13 mouse cellular contexts compared by ENCODE assay signal in the genomic region with DNA sequence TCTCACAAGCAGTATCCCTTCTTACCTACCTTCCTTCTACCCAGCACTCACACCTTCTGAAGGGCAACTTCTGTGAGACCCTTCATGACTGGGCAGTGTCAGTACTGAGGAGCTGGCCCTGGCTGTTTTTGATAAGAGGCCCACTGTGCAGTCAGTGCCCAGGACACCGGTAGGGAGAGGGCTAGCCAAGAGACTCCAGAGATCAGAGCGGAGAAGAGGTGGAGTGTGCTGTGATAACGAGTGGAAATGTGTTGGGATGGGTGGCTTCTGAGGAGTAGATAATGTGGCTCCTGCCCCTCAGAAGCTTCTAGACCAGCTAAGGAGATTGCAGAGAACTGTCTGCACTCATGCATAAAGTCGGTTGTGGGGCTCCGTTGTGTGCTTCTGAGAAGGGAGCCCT. TPM values are rescaled to one million over a fixed set of nuclear protein-coding genes. Genes with fewer than 3 reads are reported as not detected.
A peak's percentile ranks its signal among the peaks of the same experiment; 100 is the strongest.
DNase-seq lines count a peak whose midpoint lies in the region; ATAC-seq and TF ChIP-seq lines count a peak whose summit lies in the region.
"Had no signal": no experiment of that assay in that cellular context is flagged by ENCODE, and none has a peak within 500 bp of the region (broad histone marks: within the 10 kb centered on the region; RNA-seq: fewer than 3 reads in every experiment).

No protein-coding gene starts in this region.

- no peak overlapping the region for H3K4me3 ChIP-seq in heart, adult 2 months
- peak overlapping the region; percentile 76 for H3K4me3 ChIP-seq in megakaryocyte, embryonic 14.5 days (replicated peaks)
- H3K4me3 ChIP-seq in hindbrain, postnatal 0 days (ENCODE audit: low read length), result no peak overlapping the region
- no peak overlapping the region for H3K4me3 ChIP-seq in midbrain, embryonic 15.5 days

- H3K9ac ChIP-seq in heart, adult 2 months (ENCODE audit: low read depth, low read length), result no peak overlapping the region
- H3K9ac ChIP-seq in hindbrain, postnatal 0 days (replicated peaks; ENCODE audit: low read length), result peak overlapping the region; percentile 21; the same call in 1 of the 2 replicates
- peak overlapping the region; percentile 14; the same call in 1 of the 2 replicates for H3K9ac ChIP-seq in midbrain, embryonic 15.5 days
- H3K9ac ChIP-seq: forebrain, postnatal 0 days had no signal

- no peaks in the 10 kb centered on the region for H3K9me3 ChIP-seq in megakaryocyte, embryonic 14.5 days
- H3K9me3 ChIP-seq in hindbrain, postnatal 0 days (ENCODE audit: low read length), result no peaks in the 10 kb centered on the region
- H3K9me3 ChIP-seq in midbrain, embryonic 15.5 days, result no peaks in the 10 kb centered on the region

- DNase-seq in heart, adult 2 months, result no peak
- DNase-seq in heart, adult 11 months, result no peak
- no peak for DNase-seq in hindbrain, postnatal 0 days (ENCODE audit: low spot score)
- DNase-seq in lung, postnatal 10 days, result no peak
- no peak for DNase-seq in thymus, postnatal 4 days
- DNase-seq: adrenal gland, adult 2 months; forebrain, postnatal 0 days; right cerebral cortex, postnatal 4 days had no signal

- H3K4me2 ChIP-seq in hindbrain, postnatal 0 days (ENCODE audit: low read depth, low read length), result 0 out of 2 replicates have a peak overlapping the region, but pooled peaks have one; percentile 27
- no peak overlapping the region for H3K4me2 ChIP-seq in midbrain, embryonic 15.5 days

- peaks cover 9% of the 10 kb centered on the region; the same call in 1 of the 2 replicates for H3K36me3 ChIP-seq in heart, adult 2 months (ENCODE audit: control insufficient read depth, insufficient read depth, low read length)
- H3K36me3 ChIP-seq in megakaryocyte, embryonic 14.5 days (replicated peaks; ENCODE audit: low read length), result peaks cover 53% of the 10 kb centered on the region
- H3K36me3 ChIP-seq in hindbrain, postnatal 0 days (ENCODE audit: insufficient read depth, low read length), result peaks cover 13% of the 10 kb centered on the region; the same call in 1 of the 2 replicates
- H3K36me3 ChIP-seq in midbrain, embryonic 15.5 days (replicated peaks), result no peaks in the 10 kb centered on the region; the same call in 1 of the 2 replicates

- peak overlapping the region; percentile 7; the same call in 1 of the 2 replicates for H3K27ac ChIP-seq in heart, adult 2 months
- no peak overlapping the region for H3K27ac ChIP-seq in hindbrain, postnatal 0 days
- H3K27ac ChIP-seq in midbrain, embryonic 15.5 days, result no peak overlapping the region

- no peak for TF ChIP-seq POLR2A in heart, adult 2 months (IDR thresholded peaks at IDR 0.05; ENCODE audit: insufficient read depth, low read depth, low read length)

- TF ChIP-seq EP300 in heart, adult 2 months (IDR thresholded peaks at IDR 0.05; ENCODE audit: insufficient read depth, low read depth, low read length), result no peak

- peaks cover 44% of the 10 kb centered on the region for H3K4me1 ChIP-seq in heart, adult 2 months (ENCODE audit: control insufficient read depth, insufficient read depth, low read length)
- peaks cover 90% of the 10 kb centered on the region for H3K4me1 ChIP-seq in megakaryocyte, embryonic 14.5 days
- H3K4me1 ChIP-seq in hindbrain, postnatal 0 days (ENCODE audit: insufficient read depth, low read length), result peaks cover 35% of the 10 kb centered on the region
- H3K4me1 ChIP-seq in midbrain, embryonic 15.5 days, result peaks cover 74% of the 10 kb centered on the region

- intact Hi-C loops in heart, adult 2 months (cut with DNase I), result no loop called here

- ATAC-seq in megakaryocyte, adult 5-6 weeks (ENCODE audit: poor library complexity, severe bottlenecking), result no peak
- ATAC-seq in hindbrain, postnatal 0 days, result no peak
- no peak for ATAC-seq in midbrain, embryonic 15.5 days (replicated peaks)
- ATAC-seq: forebrain, postnatal 0 days; inflammation-experienced regulatory T-cells, adult 6 months; Patski had no signal

- WGBS in heart, adult 2 months, result 36% methylated on average over 5 of the region's 5 CpGs
- WGBS in hindbrain, postnatal 0 days, result 65% methylated on average over 5 of the region's 5 CpGs
- 68% methylated on average over 5 of the region's 5 CpGs for WGBS in midbrain, embryonic 15.5 days

- H3K27me3 ChIP-seq in heart, adult 2 months (ENCODE audit: control insufficient read depth, insufficient read depth, low read length), result no peaks in the 10 kb centered on the region
- no peaks in the 10 kb centered on the region for H3K27me3 ChIP-seq in megakaryocyte, embryonic 14.5 days (replicated peaks)
- no peaks in the 10 kb centered on the region for H3K27me3 ChIP-seq in hindbrain, postnatal 0 days (ENCODE audit: insufficient read depth, low read length)
- no peaks in the 10 kb centered on the region for H3K27me3 ChIP-seq in midbrain, embryonic 15.5 days (replicated peaks)
- H3K27me3 ChIP-seq: Patski had no signal

- H3K79me2 ChIP-seq in heart, adult 2 months (replicated peaks; ENCODE audit: control insufficient read depth, insufficient read depth, low read length), result peaks cover 9% of the 10 kb centered on the region

- TF ChIP-seq CTCF in heart, adult 2 months (IDR thresholded peaks at IDR 0.05), result no peak
- TF ChIP-seq CTCF in hindbrain, postnatal 0 days (IDR thresholded peaks at IDR 0.05; ENCODE audit: low read depth), result no peak

RNA-seq across cellular contexts. Expression of gene Fkrp, which starts 3.3 kb away (rescaled TPM):
- 10 to 100 TPM; 49.5 to 52.8 TPM for total RNA-seq in heart, adult 2 months (2021)
- 40.3 and 51.3 TPM in 2 replicates for polyA plus RNA-seq in heart, adult 2 months (2012; rRNA removed)
- polyA plus RNA-seq in megakaryocyte, embryonic 14.5 days (2012; ENCODE audit: insufficient read depth, low replicate concordance), result 14.8 and 21.1 TPM in 2 replicates
- total RNA-seq in megakaryocyte, adult 5-6 weeks (2015), result 8.1 and 12.4 TPM in 2 replicates
- total RNA-seq in megakaryocyte, adult 5-6 weeks (2017), result 8.1 and 10.6 TPM in 2 replicates
- 63.1 and 73.8 TPM in 2 replicates for total RNA-seq in hindbrain, postnatal 0 days (2014; rRNA removed)
- polyA plus RNA-seq in hindbrain, postnatal 0 days (2015; fragmentation: Nextera tagmentation; extraction: Ambion mirVana), result 45.2 and 45.4 TPM in 2 replicates
- 51.9 and 55.1 TPM in 2 replicates for polyA plus RNA-seq in midbrain, embryonic 15.5 days (2015; fragmentation: Nextera tagmentation; extraction: Ambion mirVana)

RNA-seq across cellular contexts. Expression of gene Strn4, which starts 4.1 kb away (rescaled TPM):
- total RNA-seq in heart, adult 2 months (2021), result 10 to 100 TPM; 55.5 to 56.2 TPM
- 94.2 and 101 TPM in 2 replicates for polyA plus RNA-seq in heart, adult 2 months (2012; rRNA removed)
- 83.0 and 118 TPM in 2 replicates for polyA plus RNA-seq in megakaryocyte, embryonic 14.5 days (2012; ENCODE audit: insufficient read depth, low replicate concordance)
- 25.7 and 27.6 TPM in 2 replicates for total RNA-seq in megakaryocyte, adult 5-6 weeks (2015)
- 45.9 and 50.0 TPM in 2 replicates for total RNA-seq in megakaryocyte, adult 5-6 weeks (2017)
- total RNA-seq in hindbrain, postnatal 0 days (2014; rRNA removed), result 234 and 248 TPM in 2 replicates
- polyA plus RNA-seq in hindbrain, postnatal 0 days (2015; fragmentation: Nextera tagmentation; extraction: Ambion mirVana), result 128 and 141 TPM in 2 replicates
- polyA plus RNA-seq in midbrain, embryonic 15.5 days (2015; fragmentation: Nextera tagmentation; extraction: Ambion mirVana), result 205 and 227 TPM in 2 replicates

RNA-seq across cellular contexts. Expression of gene Prkd2, which starts 22.9 kb away (rescaled TPM):
- total RNA-seq in heart, adult 2 months (2021), result 10 to 100 TPM; 15.3 to 19.9 TPM
- 24.5 and 26.2 TPM in 2 replicates for polyA plus RNA-seq in heart, adult 2 months (2012; rRNA removed)
- polyA plus RNA-seq in megakaryocyte, embryonic 14.5 days (2012; ENCODE audit: insufficient read depth, low replicate concordance), result 54.4 and 70.1 TPM in 2 replicates
- 8.8 and 14.0 TPM in 2 replicates for total RNA-seq in megakaryocyte, adult 5-6 weeks (2015)
- 9.4 and 10.1 TPM in 2 replicates for total RNA-seq in megakaryocyte, adult 5-6 weeks (2017)
- total RNA-seq in hindbrain, postnatal 0 days (2014; rRNA removed), result 4.3 and 5.4 TPM in 2 replicates
- polyA plus RNA-seq in hindbrain, postnatal 0 days (2015; fragmentation: Nextera tagmentation; extraction: Ambion mirVana), result 4.3 and 4.8 TPM in 2 replicates
- 6.7 TPM in 2 replicates for polyA plus RNA-seq in midbrain, embryonic 15.5 days (2015; fragmentation: Nextera tagmentation; extraction: Ambion mirVana)

RNA-seq across cellular contexts. Expression of gene Slc1a5, which starts 38.7 kb away (rescaled TPM):
- total RNA-seq in heart, adult 2 months (2021), result 10 to 100 TPM; 20.9 to 26.1 TPM
- 35.6 and 57.0 TPM in 2 replicates for polyA plus RNA-seq in heart, adult 2 months (2012; rRNA removed)
- 35.2 and 52.2 TPM in 2 replicates for polyA plus RNA-seq in megakaryocyte, embryonic 14.5 days (2012; ENCODE audit: insufficient read depth, low replicate concordance)
- 48.1 and 55.7 TPM in 2 replicates for total RNA-seq in megakaryocyte, adult 5-6 weeks (2015)
- total RNA-seq in megakaryocyte, adult 5-6 weeks (2017), result 27.8 and 28.4 TPM in 2 replicates
- total RNA-seq in hindbrain, postnatal 0 days (2014; rRNA removed), result 18.1 and 19.2 TPM in 2 replicates
- 9.5 and 9.7 TPM in 2 replicates for polyA plus RNA-seq in hindbrain, postnatal 0 days (2015; fragmentation: Nextera tagmentation; extraction: Ambion mirVana)
- polyA plus RNA-seq in midbrain, embryonic 15.5 days (2015; fragmentation: Nextera tagmentation; extraction: Ambion mirVana), result 12.4 and 14.3 TPM in 2 replicates

RNA-seq across cellular contexts. Expression of gene Dact3, which starts 55.3 kb away (rescaled TPM):
- 10 to 100 TPM in 1 of 2 experiments, 1 to 10 TPM in 1; 8.6 to 12.1 TPM for total RNA-seq in heart, adult 2 months (2021)
- polyA plus RNA-seq in heart, adult 2 months (2012; rRNA removed), result 19.6 and 20.0 TPM in 2 replicates
- polyA plus RNA-seq in megakaryocyte, embryonic 14.5 days (2012; ENCODE audit: insufficient read depth, low replicate concordance), result 3.3 and 10.9 TPM in 2 replicates
- total RNA-seq in megakaryocyte, adult 5-6 weeks (2015), result 0.09 and 0.23 TPM in 2 replicates
- total RNA-seq in megakaryocyte, adult 5-6 weeks (2017), result 0.15 and 0.16 TPM in 2 replicates
- 85.9 and 95.6 TPM in 2 replicates for total RNA-seq in hindbrain, postnatal 0 days (2014; rRNA removed)
- polyA plus RNA-seq in hindbrain, postnatal 0 days (2015; fragmentation: Nextera tagmentation; extraction: Ambion mirVana), result 7.2 TPM in 2 replicates
- 4.7 and 4.8 TPM in 2 replicates for polyA plus RNA-seq in midbrain, embryonic 15.5 days (2015; fragmentation: Nextera tagmentation; extraction: Ambion mirVana)
- polyA plus RNA-seq: inflammation-experienced regulatory T-cells, adult 6 months had no signal
